Mouse (Mus musculus): ENCODE results near the gene Cnr2. TPM values are rescaled to one million over a fixed set of nuclear protein-coding genes. Genes with fewer than 3 reads are reported as not detected.
A peak's percentile ranks its signal among the peaks of the same experiment; 100 is the strongest.

The Cnr2 gene
- polyA plus RNA-seq, 2 experiments: 0.70 to 0.94 TPM

DNA sequence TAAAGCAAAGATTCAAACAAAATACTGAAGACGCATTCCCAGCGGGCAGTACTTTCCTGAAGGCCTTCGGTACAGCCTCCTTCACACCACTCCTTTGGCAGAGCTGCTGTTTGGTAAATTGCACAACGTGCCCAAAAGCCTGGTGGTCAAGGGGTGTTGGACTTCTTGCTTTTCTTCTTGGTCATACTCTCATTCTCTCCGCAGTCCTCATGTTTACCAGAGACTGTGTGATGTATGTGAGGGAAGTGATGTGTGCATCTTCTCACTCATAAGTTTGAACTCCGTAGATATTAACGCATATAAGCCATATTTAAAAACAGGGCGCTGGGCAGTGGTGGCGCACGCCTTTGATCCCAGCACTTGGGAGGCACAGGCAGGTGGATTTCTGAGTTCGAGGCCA is 40.6 kb upstream of the Cnr2 start:
- Histone ChIP-seq H3K9me3 (ENCODE audit: control insufficient read depth, low read length) (no peaks in the 10 kb centered on the region), H3K27me3 (ENCODE audit: control insufficient read depth, insufficient read depth, low read length) (no peaks in the 10 kb centered on the region), H3K4me2 (replicated peaks; ENCODE audit: low read depth, low read length, severe bottlenecking) (peak overlapping the region; percentile 80), H3K9ac (ENCODE audit: low read depth, low read length, severe bottlenecking) (0 out of 2 replicates have a peak overlapping the region, but pooled peaks have one; percentile 97), H3K27ac (replicated peaks; ENCODE audit: low read depth, low read length) (peak overlapping the region; percentile 98; the same call in 1 of the 2 replicates), H3K4me1 (ENCODE audit: control insufficient read depth, insufficient read depth, low read length) (peaks cover 23% of the 10 kb centered on the region), H3K36me3 (ENCODE audit: control insufficient read depth, insufficient read depth, low read length) (peaks cover 3% of the 10 kb centered on the region; the same call in 1 of the 2 replicates), H3K4me3 (replicated peaks; ENCODE audit: low read length) (peak overlapping the region; percentile 85)
- no peak for TF ChIP-seq POLR2A (IDR thresholded peaks at IDR 0.05; ENCODE audit: borderline replicate concordance, extremely low read depth, insufficient read depth, insufficient read length)
- WGBS: 76% methylated on average over 11 of the region's 11 CpGs
- ATAC-seq (ENCODE audit: low FRiP score, low read depth) (no peak), DNase-seq (ENCODE audit: low spot score) (no peak)

DNA sequence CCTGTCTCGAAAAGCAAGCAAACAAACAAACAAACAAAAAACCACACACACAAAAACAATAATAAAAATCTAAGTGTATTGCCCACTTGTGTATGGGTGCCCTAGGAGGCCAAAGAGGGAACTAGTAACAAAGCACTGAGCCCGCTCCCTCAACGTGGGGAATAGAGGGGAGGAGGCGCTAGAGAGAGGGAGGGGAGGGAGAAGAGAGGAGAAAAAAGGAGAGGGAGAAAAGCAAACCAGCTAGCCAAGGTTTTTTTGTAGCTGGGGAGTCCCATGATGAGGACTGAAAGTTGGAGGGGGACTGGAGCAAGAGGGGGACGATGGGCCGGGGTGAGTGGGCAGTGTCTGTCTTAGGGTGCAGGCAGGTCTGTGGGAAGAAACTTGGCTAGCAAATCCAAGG is 40.1 kb upstream of the Cnr2 start:
- ATAC-seq (ENCODE audit: low FRiP score, low read depth) (peak; percentile 4; the same call in 1 of the 2 replicates), DNase-seq (ENCODE audit: low spot score) (peak; percentile 65)
- Histone ChIP-seq H3K9me3 (ENCODE audit: control insufficient read depth, low read length) (no peaks in the 10 kb centered on the region), H3K27ac (replicated peaks; ENCODE audit: low read depth, low read length) (peak overlapping the region; percentile 98), H3K36me3 (ENCODE audit: control insufficient read depth, insufficient read depth, low read length) (peaks cover 8% of the 10 kb centered on the region; the same call in 1 of the 2 replicates), H3K27me3 (ENCODE audit: control insufficient read depth, insufficient read depth, low read length) (no peaks in the 10 kb centered on the region), H3K4me1 (ENCODE audit: control insufficient read depth, insufficient read depth, low read length) (peaks cover 23% of the 10 kb centered on the region), H3K9ac (ENCODE audit: low read depth, low read length, severe bottlenecking) (peak overlapping the region; percentile 97), H3K4me3 (replicated peaks; ENCODE audit: low read length) (peak overlapping the region; percentile 85), H3K4me2 (replicated peaks; ENCODE audit: low read depth, low read length, severe bottlenecking) (peak overlapping the region; percentile 80)
- 0 out of 2 replicates have a peak, but pooled peaks have one; percentile 24 for TF ChIP-seq POLR2A (IDR thresholded peaks at IDR 0.05; ENCODE audit: borderline replicate concordance, extremely low read depth, insufficient read depth, insufficient read length)
- 9% methylated on average over 6 of the region's 6 CpGs for WGBS

DNA sequence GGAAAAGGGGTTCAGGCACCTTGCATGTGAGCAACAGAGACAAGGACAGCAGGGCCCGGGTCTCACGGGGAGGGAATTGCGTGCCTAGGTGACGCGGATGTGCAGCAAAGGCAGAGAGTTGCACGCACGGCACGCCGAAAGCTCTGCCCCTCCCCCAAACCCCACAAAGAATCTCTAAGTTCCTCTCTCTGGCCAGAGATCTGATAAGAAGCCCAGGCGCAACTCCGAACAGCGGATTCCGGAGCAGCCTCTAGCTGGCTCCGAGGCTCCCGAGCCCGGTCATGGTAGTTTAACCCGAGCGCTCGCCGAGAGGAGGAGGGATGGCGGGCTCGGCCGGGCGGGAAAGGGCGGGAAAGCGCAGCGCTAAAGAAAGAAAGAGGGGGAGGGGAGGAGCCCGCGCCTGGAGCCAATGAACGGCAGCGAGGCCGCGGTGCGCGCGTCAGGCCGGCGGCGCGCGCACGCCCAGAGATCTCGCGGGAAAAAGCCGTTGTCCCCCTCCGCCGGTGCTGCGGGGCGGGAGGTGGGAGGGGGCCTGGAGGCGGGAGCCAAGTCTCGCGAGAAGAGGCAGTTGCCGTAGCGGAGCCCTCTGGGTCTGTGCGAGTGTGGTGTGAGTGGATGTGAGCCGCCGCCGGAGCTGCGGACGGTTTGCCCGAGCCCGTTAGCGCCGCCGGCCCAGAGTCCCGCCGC is 39.5 kb upstream of the Cnr2 start, which contains the start of gene Srsf10:
TSS of gene Srsf10 (plus strand) at position 212 of the 687 bp plus-strand sequence.
- Histone ChIP-seq H3K27me3 (ENCODE audit: control insufficient read depth, insufficient read depth, low read length) (no peaks in the 10 kb centered on the region), H3K4me1 (ENCODE audit: control insufficient read depth, insufficient read depth, low read length) (peaks cover 18% of the 10 kb centered on the region), H3K27ac (replicated peaks; ENCODE audit: low read depth, low read length) (peak within 1 kb of the TSS; percentile 98), H3K4me3 (replicated peaks; ENCODE audit: low read length) (peak within 1 kb of the TSS; percentile 85), H3K36me3 (ENCODE audit: control insufficient read depth, insufficient read depth, low read length) (peaks cover 8% of the 10 kb centered on the region; the same call in 1 of the 2 replicates), H3K9ac (ENCODE audit: low read depth, low read length, severe bottlenecking) (peak within 1 kb of the TSS; percentile 97), H3K4me2 (replicated peaks; ENCODE audit: low read depth, low read length, severe bottlenecking) (peak within 1 kb of the TSS; percentile 80), H3K9me3 (ENCODE audit: control insufficient read depth, low read length) (no peaks in the 10 kb centered on the region)
- ATAC-seq (ENCODE audit: low FRiP score, low read depth): peak; percentile 94
- peak; percentile 85; the same call in 1 of the 2 replicates for TF ChIP-seq POLR2A (IDR thresholded peaks at IDR 0.05; ENCODE audit: borderline replicate concordance, extremely low read depth, insufficient read depth, insufficient read length)
- 0% methylated on average over 36 of the region's 67 CpGs for WGBS
- peak; percentile 98 for DNase-seq (ENCODE audit: low spot score)

DNA sequence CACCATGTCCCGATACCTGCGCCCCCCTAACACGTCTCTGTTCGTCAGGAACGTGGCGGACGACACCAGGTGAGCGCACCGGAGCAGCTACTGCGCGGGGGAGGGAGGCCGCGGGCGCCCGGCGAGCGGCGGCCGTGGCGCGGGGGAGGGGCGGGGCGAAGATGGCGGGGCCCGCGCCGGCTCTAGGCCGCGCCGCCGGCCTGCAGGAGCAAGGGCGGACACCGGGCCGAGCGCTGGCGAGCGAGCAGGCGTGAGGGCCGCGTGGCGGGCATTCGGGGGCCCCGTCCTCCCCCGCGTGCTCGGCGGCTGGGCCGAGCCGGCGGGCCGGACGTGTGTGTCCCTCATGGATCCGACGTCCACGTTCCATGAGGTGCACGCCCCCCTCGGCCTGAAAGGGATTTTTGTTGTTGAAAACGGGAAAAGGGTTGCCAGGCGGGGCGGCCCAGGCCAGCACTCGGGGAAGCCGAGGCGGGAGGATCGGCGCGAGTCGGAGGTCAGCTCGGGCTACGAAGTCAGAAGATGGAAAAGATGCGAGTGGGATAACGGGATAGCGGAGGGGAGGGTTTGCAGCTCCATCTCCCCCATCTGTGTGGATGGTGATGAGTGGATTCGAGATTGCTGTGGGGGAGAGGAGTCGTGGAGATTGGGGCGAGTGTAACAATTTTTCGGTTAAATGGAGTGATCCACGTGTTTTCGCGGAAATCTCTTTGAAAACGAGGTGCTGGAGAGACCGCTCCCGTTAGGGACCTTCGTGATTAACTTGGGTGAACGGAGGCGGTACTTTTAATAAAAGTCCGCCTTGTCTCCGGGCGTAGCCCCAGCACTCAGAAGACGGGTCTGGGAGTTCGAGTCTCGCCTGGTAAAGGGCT is 38.7 kb upstream of the Cnr2 start:
- peak overlapping the region; percentile 98 for H3K27ac ChIP-seq (replicated peaks; ENCODE audit: low read depth, low read length)
- ATAC-seq (ENCODE audit: low FRiP score, low read depth) (peak; percentile 70), DNase-seq (ENCODE audit: low spot score) (peak; percentile 57)
- TF ChIP-seq POLR2A (IDR thresholded peaks at IDR 0.05; ENCODE audit: borderline replicate concordance, extremely low read depth, insufficient read depth, insufficient read length): no peak
- H3K4me2 ChIP-seq (replicated peaks; ENCODE audit: low read depth, low read length, severe bottlenecking): peak overlapping the region; percentile 67
- peak overlapping the region; percentile 97 for H3K9ac ChIP-seq (ENCODE audit: low read depth, low read length, severe bottlenecking)
- no peaks in the 10 kb centered on the region for H3K27me3 ChIP-seq (ENCODE audit: control insufficient read depth, insufficient read depth, low read length)
- no peaks in the 10 kb centered on the region for H3K9me3 ChIP-seq (ENCODE audit: control insufficient read depth, low read length)
- H3K4me1 ChIP-seq (ENCODE audit: control insufficient read depth, insufficient read depth, low read length): peaks cover 16% of the 10 kb centered on the region; the same call in 1 of the 2 replicates
- H3K36me3 ChIP-seq (ENCODE audit: control insufficient read depth, insufficient read depth, low read length): peaks cover 8% of the 10 kb centered on the region; the same call in 1 of the 2 replicates
- peak overlapping the region; percentile 85 for H3K4me3 ChIP-seq (replicated peaks; ENCODE audit: low read length)
- under 1% methylated on average over 62 of the region's 91 CpGs for WGBS
